Mouse (Mus musculus) liver, adult 2 months (tissue): ENCODE measurements around the gene Kcng1.

Experiments used
- CTCF ChIP-seq: fragments of 200-500 bp; IDR thresholded peaks from 2 replicates; pipeline ENCODE4 v1.5.1; 2011; ENCODE audit warnings: low read depth, low read length, control low read depth
- POLR2A ChIP-seq: fragments of 200-500 bp; IDR thresholded peaks from 2 replicates; pipeline ENCODE4 v1.6.1; 2011; ENCODE audit warnings: low read length, control low read depth; ENCODE audit not compliant: insufficient read depth; ENCODE audit errors: extremely low read depth

DNA sequence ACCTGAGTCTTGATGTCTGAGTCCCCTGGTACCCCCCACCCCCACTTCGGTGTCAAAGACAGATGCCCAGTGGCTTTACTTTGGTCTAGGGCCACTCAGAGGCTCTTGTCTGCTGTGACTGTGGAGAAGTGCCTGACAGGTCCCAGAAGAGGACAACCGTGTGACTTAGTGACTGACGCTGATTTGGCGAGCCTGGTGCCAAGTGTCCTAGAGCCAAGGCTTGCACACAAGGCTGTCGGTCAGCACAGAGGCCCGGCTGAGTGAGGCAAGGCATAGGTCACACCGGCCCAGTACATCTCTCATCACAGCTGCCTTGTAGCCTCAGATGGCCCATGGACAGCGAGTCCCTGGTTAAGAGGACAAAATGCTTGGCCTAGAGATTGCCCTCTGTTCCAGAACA lies 22.5 kb downstream of the Kcng1 start:
- no peak for TF ChIP-seq POLR2A
- no peak for TF ChIP-seq CTCF
